Mouse (Mus musculus): ENCODE results near the gene Cep72. TPM values are rescaled to one million over a fixed set of nuclear protein-coding genes. Genes with fewer than 3 reads are reported as not detected.

Gene Cep72
- total RNA-seq, 1 experiment from 2014 or later: 8.9 TPM

GRCm38 (mm10) chr13:74001492-74001891, 60.6 kb downstream of the Cep72 start:
- ATAC-seq (replicated peaks in 1 of 2; ENCODE audit: insufficient read depth in 1 of 2, low FRiP score in 2 of 2, low TSS enrichment in 1 of 2, low read depth in 1 of 2, poor library complexity in 2 of 2, severe bottlenecking in 2 of 2): no peak

GRCm38 (mm10) chr13:74000961-74001360, 61.1 kb downstream of the Cep72 start:
- ATAC-seq (replicated peaks in 1 of 2; ENCODE audit: insufficient read depth in 1 of 2, low FRiP score in 2 of 2, low TSS enrichment in 1 of 2, low read depth in 1 of 2, poor library complexity in 2 of 2, severe bottlenecking in 2 of 2): no peak

GRCm38 (mm10) chr13:74000519-74000918, 61.6 kb downstream of the Cep72 start:
- ATAC-seq (replicated peaks in 1 of 2; ENCODE audit: insufficient read depth in 1 of 2, low FRiP score in 2 of 2, low TSS enrichment in 1 of 2, low read depth in 1 of 2, poor library complexity in 2 of 2, severe bottlenecking in 2 of 2): no peak

GRCm38 (mm10) chr13:73996456-73996855, 65.6 kb downstream of the Cep72 start:
- ATAC-seq (replicated peaks in 1 of 2; ENCODE audit: insufficient read depth in 1 of 2, low FRiP score in 2 of 2, low TSS enrichment in 1 of 2, low read depth in 1 of 2, poor library complexity in 2 of 2, severe bottlenecking in 2 of 2): peak in 1 of 2 experiments; percentile 64; a peak in 1 of 4 replicates

GRCm38 (mm10) chr13:73991267-73991666, 70.8 kb downstream of the Cep72 start:
- no peak for ATAC-seq (replicated peaks in 1 of 2; ENCODE audit: insufficient read depth in 1 of 2, low FRiP score in 2 of 2, low TSS enrichment in 1 of 2, low read depth in 1 of 2, poor library complexity in 2 of 2, severe bottlenecking in 2 of 2)

- ATAC-seq (replicated peaks in 1 of 2; ENCODE audit: insufficient read depth in 1 of 2, low FRiP score in 2 of 2, low TSS enrichment in 1 of 2, low read depth in 1 of 2, poor library complexity in 2 of 2, severe bottlenecking in 2 of 2): peak in 1 of 2 experiments; percentile 62; a peak in 1 of 4 replicates
Measured at GRCm38 (mm10) chr13:73990761-73991160, 71.3 kb downstream of the Cep72 start.

GRCm38 (mm10) chr13:73990325-73990724, 71.8 kb downstream of the Cep72 start:
- peak in 1 of 2 experiments; percentile 34; a peak in 1 of 4 replicates for ATAC-seq (replicated peaks in 1 of 2; ENCODE audit: insufficient read depth in 1 of 2, low FRiP score in 2 of 2, low TSS enrichment in 1 of 2, low read depth in 1 of 2, poor library complexity in 2 of 2, severe bottlenecking in 2 of 2)

Other genes starting within 250 kb of the Cep72 start
- gene Nkd2, start 214.7 kb downstream of the Cep72 start, total RNA-seq (2017): not detected in 2 replicates
- 24.4 and 32.6 TPM in 2 replicates for gene Trip13, start 124.5 kb downstream of the Cep72 start, total RNA-seq (2017)
- gene Brd9, start 124.5 kb downstream of the Cep72 start, total RNA-seq (2017): 106 and 107 TPM in 2 replicates
- not detected in 2 replicates for gene Zdhhc11, start 98.4 kb downstream of the Cep72 start, total RNA-seq (2017)
- gene Tppp, start 52.9 kb downstream of the Cep72 start, total RNA-seq (2017): 0.44 TPM in 1 of 2 replicates, not detected in the other
- not detected in 2 replicates for gene Slc9a3, start 59.2 kb upstream of the Cep72 start, total RNA-seq (2017)
- 42.3 and 67.1 TPM in 2 replicates for gene Exoc3, start 146.4 kb upstream of the Cep72 start, total RNA-seq (2017)
- 0.69 and 1.6 TPM in 2 replicates for gene Ahrr, start 230.0 kb upstream of the Cep72 start, total RNA-seq (2017)